Mouse (Mus musculus): ENCODE data around the gene March10.

DNA sequence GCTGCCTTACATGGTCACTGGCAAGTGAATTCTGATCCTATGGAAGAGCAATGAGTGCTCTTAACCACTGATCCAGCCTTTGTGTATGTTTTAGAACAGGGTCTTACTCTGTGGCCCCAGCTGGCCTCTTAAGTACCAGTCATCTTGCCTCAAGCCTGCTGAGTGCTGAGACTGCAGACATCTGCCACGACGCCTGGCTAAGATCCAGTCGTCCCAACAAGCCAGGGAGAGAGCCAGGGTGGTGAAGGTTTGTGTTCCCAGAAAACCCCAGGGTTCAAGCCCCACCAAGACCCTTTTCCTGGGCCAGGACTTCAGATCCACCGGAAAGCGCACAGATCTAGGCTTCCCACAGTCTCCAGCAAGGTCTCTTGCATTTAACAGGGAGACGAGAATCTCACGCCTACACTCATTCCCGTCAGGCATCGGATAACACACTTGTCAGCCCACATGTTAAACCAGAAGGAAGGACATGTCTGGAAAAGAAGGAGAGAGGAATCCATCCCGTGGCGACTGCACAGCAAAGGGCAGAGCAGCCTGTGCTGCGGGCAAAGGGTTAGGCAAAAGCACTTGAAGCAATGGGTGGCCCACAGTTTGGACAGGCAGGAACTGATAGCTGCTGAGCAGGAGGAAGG, 144.1 kb downstream of the March10 start:
- no peak for TF ChIP-seq CTCF (IDR thresholded peaks at IDR 0.05; ENCODE audit: low read depth, low read length)
- no peak for TF ChIP-seq POLR2A (IDR thresholded peaks at IDR 0.05; ENCODE audit: extremely low read depth, insufficient read depth, low read length)

All from liver, adult 2 months (tissue).